Mouse (Mus musculus): ENCODE measurements at regions not wholly inside any gene's neighbourhood (a gene's known extent, or its start where the extent isn't known, plus 50 kb on each side); places are given as distances from the start of the nearest gene placed in this dataset.
A peak's percentile ranks its signal among the peaks of the same experiment; 100 is the strongest.

- DNase-seq (ENCODE audit: low spot score), result no peak
Measured at GRCm38 (mm10) chr13:28524411-28524810, 267.1 kb downstream of the Gm11361 start.

- no peak for DNase-seq (ENCODE audit: low spot score)
Measured at GRCm38 (mm10) chr13:28520127-28520482, 262.8 kb downstream of the Gm11361 start.

- DNase-seq (ENCODE audit: low spot score), result peak; percentile 65
Measured at GRCm38 (mm10) chr13:28519383-28520126, 262.2 kb downstream of the Gm11361 start.

- DNase-seq (ENCODE audit: low spot score), result no peak
Measured at GRCm38 (mm10) chr13:28517161-28517560, 259.8 kb downstream of the Gm11361 start.

GRCm38 (mm10) chr13:28516636-28517035 lies 259.3 kb downstream of the Gm11361 start:
- DNase-seq (ENCODE audit: low spot score), result no peak

GRCm38 (mm10) chr13:28514245-28514644 lies 256.9 kb downstream of the Gm11361 start:
- DNase-seq (ENCODE audit: low spot score), result no peak

- no peak for DNase-seq (ENCODE audit: low spot score)
Measured at GRCm38 (mm10) chr13:28513336-28513735, 256.0 kb downstream of the Gm11361 start.

GRCm38 (mm10) chr13:28512573-28513334 lies 255.4 kb downstream of the Gm11361 start:
- peak; percentile 16 for DNase-seq (ENCODE audit: low spot score)

- peak; percentile 16 for DNase-seq (ENCODE audit: low spot score)
Measured at GRCm38 (mm10) chr13:28508184-28508583, 250.9 kb downstream of the Gm11361 start.

GRCm38 (mm10) chr13:28507783-28508182 lies 250.5 kb downstream of the Gm11361 start:
- no peak for DNase-seq (ENCODE audit: low spot score)

- DNase-seq (ENCODE audit: low spot score), result no peak
Measured at GRCm38 (mm10) chr13:28504340-28504739, 247.0 kb downstream of the Gm11361 start.

- DNase-seq (ENCODE audit: low spot score), result peak; percentile 81
Measured at GRCm38 (mm10) chr13:28502171-28502570, 244.8 kb downstream of the Gm11361 start.

GRCm38 (mm10) chr13:28500697-28501096 lies 243.4 kb downstream of the Gm11361 start:
- DNase-seq (ENCODE audit: low spot score), result no peak

- no peak for DNase-seq (ENCODE audit: low spot score)
Measured at GRCm38 (mm10) chr13:28497483-28497882, 240.2 kb downstream of the Gm11361 start.

GRCm38 (mm10) chr13:28492015-28492414 lies 234.7 kb downstream of the Gm11361 start:
- no peak for DNase-seq (ENCODE audit: low spot score)

GRCm38 (mm10) chr13:28483727-28484126 lies 226.4 kb downstream of the Gm11361 start:
- no peak for DNase-seq (ENCODE audit: low spot score)

- DNase-seq (ENCODE audit: low spot score), result no peak
Measured at GRCm38 (mm10) chr13:28481224-28481965, 224.1 kb downstream of the Gm11361 start.

GRCm38 (mm10) chr13:28466151-28466550 lies 208.8 kb downstream of the Gm11361 start:
- DNase-seq (ENCODE audit: low spot score), result no peak

- no peak for DNase-seq (ENCODE audit: low spot score)
Measured at GRCm38 (mm10) chr13:28465187-28465880, 208.0 kb downstream of the Gm11361 start.

GRCm38 (mm10) chr13:28461281-28461680 lies 204.0 kb downstream of the Gm11361 start:
- DNase-seq (ENCODE audit: low spot score), result no peak

GRCm38 (mm10) chr13:28457403-28457802 lies 200.1 kb downstream of the Gm11361 start:
- no peak for DNase-seq (ENCODE audit: low spot score)

GRCm38 (mm10) chr13:28455878-28456277 lies 198.6 kb downstream of the Gm11361 start:
- DNase-seq (ENCODE audit: low spot score), result no peak
